Mouse (Mus musculus): ENCODE measurements around the gene Gprc5d. TPM values are rescaled to one million over a fixed set of nuclear protein-coding genes. Genes with fewer than 3 reads are reported as not detected.

Gene Gprc5d
- total and polyA plus RNA-seq, 3 experiments = not detected

- no peaks in the 10 kb centered on the region for H3K79me2 ChIP-seq (replicated peaks; ENCODE audit: control insufficient read depth, extremely low read depth, insufficient read depth, poor library complexity, severe bottlenecking)
- no peak for DNase-seq (ENCODE audit: extremely low read depth)
- H3K4me1 ChIP-seq (ENCODE audit: control insufficient read depth in 1 of 2, insufficient read depth in 2 of 2) = peaks cover 0 to 16% of the 10 kb centered on the region in 2 experiments; a peak in 2 of 4 replicates
- H3K36me3 ChIP-seq (replicated peaks in 1 of 2; ENCODE audit: control insufficient read depth in 1 of 2, insufficient read depth in 1 of 2, low read length in 1 of 2) = no peaks in the 10 kb centered on the region
- peaks cover 3% of the 10 kb centered on the region for H3K9me3 ChIP-seq (replicated peaks; ENCODE audit: low read length)
- TF ChIP-seq MXI1 (IDR thresholded peaks at IDR 0.05; ENCODE audit: low read depth, low read length) (no peak), IRF4 (IDR thresholded peaks at IDR 0.05; ENCODE audit: low read depth, low read length) (no peak), ZNF384 (IDR thresholded peaks at IDR 0.05; ENCODE audit: low read depth, low read length) (no peak), POLR2A (IDR thresholded peaks at IDR 0.05; ENCODE audit: low read depth, low read length) (no peak), GABPA (IDR thresholded peaks at IDR 0.05; ENCODE audit: insufficient replicate concordance, low read depth, low read length) (no peak), SIN3A (IDR thresholded peaks at IDR 0.05; ENCODE audit: low read length) (no peak), ETS1 (conservative IDR thresholded peaks at IDR 0.05; ENCODE audit: low read depth, low read length) (no peak), CTCF (conservative IDR thresholded peaks at IDR 0.05 in 1 of 2, IDR thresholded peaks at IDR 0.05 in 1 of 2; ENCODE audit: low read depth in 2 of 2, low read length in 2 of 2) (no peak), MAX (IDR thresholded peaks at IDR 0.05; ENCODE audit: low read length) (no peak), JUND (conservative IDR thresholded peaks at IDR 0.05; ENCODE audit: low read depth, low read length) (no peak), UBTF (IDR thresholded peaks at IDR 0.05; ENCODE audit: low read depth, low read length) (no peak)
- in situ Hi-C loops (cut with MboI; ENCODE audit: low pct_ligation_motif_present, low pct_unique_long_range_greater_than_20kb, low sequenced_read_pairs) (loop anchor here (10.0 kb wide), 3 partner anchors 65 to 225 kb away; no protein-coding TSS in a partner anchor), dilution Hi-C loops (cut with MboI; ENCODE audit: extremely low pct_ligation_motif_present, extremely low pct_unique_long_range_greater_than_20kb, low sequenced_read_pairs) (no loop called here)
- no peaks in the 10 kb centered on the region for H3K27me3 ChIP-seq (replicated peaks)
- H3K9ac ChIP-seq (ENCODE audit: insufficient read depth, low read depth) = no peak overlapping the region
- no peak overlapping the region for H3K4me2 ChIP-seq (ENCODE audit: insufficient read depth, low read depth, poor library complexity, severe bottlenecking)
- no peak overlapping the region for H3K27ac ChIP-seq (ENCODE audit: insufficient read depth, low read depth)
- H3K4me3 ChIP-seq (replicated peaks in 1 of 3; ENCODE audit: low read depth in 2 of 3, low read length in 2 of 3, poor library complexity in 1 of 3) = no peak overlapping the region
These were observed 31.6 kb upstream of the Gprc5d start for GRCm38 (mm10) chr6:135149722-135150121.

- Histone ChIP-seq H3K79me2 (replicated peaks; ENCODE audit: control insufficient read depth, extremely low read depth, insufficient read depth, poor library complexity, severe bottlenecking) (no peaks in the 10 kb centered on the region), H3K9me3 (replicated peaks; ENCODE audit: low read length) (peaks cover 3% of the 10 kb centered on the region), H3K27me3 (replicated peaks) (no peaks in the 10 kb centered on the region), H3K4me2 (ENCODE audit: insufficient read depth, low read depth, poor library complexity, severe bottlenecking) (no peak overlapping the region), H3K27ac (ENCODE audit: insufficient read depth, low read depth) (no peak overlapping the region), H3K4me3 (replicated peaks in 1 of 3; ENCODE audit: low read depth in 2 of 3, low read length in 2 of 3, poor library complexity in 1 of 3) (no peak overlapping the region), H3K4me1 (ENCODE audit: control insufficient read depth in 1 of 2, insufficient read depth in 2 of 2) (peaks cover 0 to 16% of the 10 kb centered on the region in 2 experiments; a peak in 2 of 4 replicates), H3K9ac (ENCODE audit: insufficient read depth, low read depth) (no peak overlapping the region), H3K36me3 (replicated peaks in 1 of 2; ENCODE audit: control insufficient read depth in 1 of 2, insufficient read depth in 1 of 2, low read length in 1 of 2) (no peaks in the 10 kb centered on the region)
- TF ChIP-seq NRF1 (IDR thresholded peaks at IDR 0.05; ENCODE audit: low read depth, low read length) (no peak), ZKSCAN1 (IDR thresholded peaks at IDR 0.05; ENCODE audit: borderline replicate concordance, low read depth, low read length) (no peak), USF2 (conservative IDR thresholded peaks at IDR 0.05; ENCODE audit: low read depth, low read length) (no peak), E2F4 (IDR thresholded peaks at IDR 0.05; ENCODE audit: insufficient replicate concordance, low read depth, low read length) (no peak), POLR2A (IDR thresholded peaks at IDR 0.05; ENCODE audit: low read depth, low read length) (no peak), MYC (IDR thresholded peaks at IDR 0.05; ENCODE audit: low read depth, low read length) (no peak), JUND (conservative IDR thresholded peaks at IDR 0.05; ENCODE audit: low read depth, low read length) (no peak), ZC3H11A (IDR thresholded peaks at IDR 0.05; ENCODE audit: low read depth, low read length) (no peak), PAX5 (IDR thresholded peaks at IDR 0.05; ENCODE audit: low read length) (no peak), MEF2A (IDR thresholded peaks at IDR 0.05; ENCODE audit: borderline replicate concordance, low read depth, low read length) (no peak), KAT2A (IDR thresholded peaks at IDR 0.05; ENCODE audit: insufficient replicate concordance, low read length) (no peak)
- no peak for DNase-seq (ENCODE audit: extremely low read depth)
- dilution Hi-C loops (cut with MboI; ENCODE audit: extremely low pct_ligation_motif_present, extremely low pct_unique_long_range_greater_than_20kb, low sequenced_read_pairs) = no loop called here
- in situ Hi-C loops (cut with MboI; ENCODE audit: low pct_ligation_motif_present, low pct_unique_long_range_greater_than_20kb, low sequenced_read_pairs) = loop anchor here (10.0 kb wide), 1 partner anchor 64 kb away; no protein-coding TSS in a partner anchor
These were observed 31.1 kb upstream of the Gprc5d start for GRCm38 (mm10) chr6:135149175-135149574.
